Comparison of ENCODE assay signal across 8 mouse cellular contexts in genomic region chr10:60304854-60305628, GRCm38 (mm10). TPM values are rescaled to one million over a fixed set of nuclear protein-coding genes. Genes with fewer than 3 reads are reported as not detected.
A peak's percentile ranks its signal among the peaks of the same experiment; 100 is the strongest.
DNase-seq lines count a peak whose midpoint lies in the region; ATAC-seq lines count a peak whose summit lies in the region.

No protein-coding gene starts in this region.

- no peaks in the 10 kb centered on the region; the same call in 1 of the 2 replicates for H3K9me3 ChIP-seq in forebrain, embryonic 13.5 days (replicated peaks)

- H3K27ac ChIP-seq in forebrain, embryonic 13.5 days, result no peak overlapping the region

- H3K36me3 ChIP-seq in forebrain, embryonic 13.5 days (ENCODE audit: poor library complexity, severe bottlenecking), result peaks cover 36% of the 10 kb centered on the region

- no peaks in the 10 kb centered on the region for H3K27me3 ChIP-seq in forebrain, embryonic 13.5 days

- no peak overlapping the region for H3K4me3 ChIP-seq in forebrain, embryonic 13.5 days

- peak; percentile 86 for ATAC-seq in forebrain, embryonic 13.5 days

- WGBS in forebrain, embryonic 13.5 days, result 62% methylated on average over 15 of the region's 15 CpGs

- H3K9ac ChIP-seq in forebrain, embryonic 13.5 days, result no peak overlapping the region

- peak; percentile 52 for DNase-seq in MEL-GATA-1-ER (ENCODE audit: extremely low read depth, low read depth)
- DNase-seq in c-Kit-positive CD71-positive TER-119-positive erythroid progenitor cells, embryonic 14.5 days (ENCODE audit: low spot score), result peak; percentile 69
- peak; percentile 71 to 85 for DNase-seq in heart, postnatal 14 days
- peak; percentile 78 to 83 for DNase-seq in kidney, postnatal 4 days
- DNase-seq in lung, postnatal 10 days, result peak; percentile 86
- DNase-seq in ovary, postnatal 36 days (ENCODE audit: low spot score), result peak; percentile 49
- DNase-seq in thymus, postnatal 36 days, result peak; percentile 60 to 64

- H3K4me2 ChIP-seq in forebrain, embryonic 13.5 days, result no peak overlapping the region

- intact Hi-C loops in heart, postnatal 14 days (cut with DNase I), result loop anchor here (1.0 to 5.0 kb wide), 7 partner anchors 42 to 452 kb away; partner anchors contain the start of genes Cdh23 and Vsir

- no peaks in the 10 kb centered on the region for H3K4me1 ChIP-seq in forebrain, embryonic 13.5 days

RNA-seq across cellular contexts. Expression of gene Psap, which starts 27.6 kb away (rescaled TPM):
- 92.2 and 131 TPM in 2 replicates for polyA plus RNA-seq in forebrain, embryonic 13.5 days (2015; fragmentation: Nextera tagmentation; extraction: Ambion mirVana)
- 100 to 1,000 TPM; 904 to 976 TPM for total RNA-seq in heart, postnatal 14 days (2021)

RNA-seq across cellular contexts. Expression of gene Vsir, which starts 41.6 kb away (rescaled TPM):
- polyA plus RNA-seq in forebrain, embryonic 13.5 days (2015; fragmentation: Nextera tagmentation; extraction: Ambion mirVana), result 1.2 and 1.3 TPM in 2 replicates
- total RNA-seq in heart, postnatal 14 days (2021), result 10 to 100 TPM; 22.6 to 24.4 TPM
